Mouse (Mus musculus): ENCODE results near the gene Frat1. TPM values are rescaled to one million over a fixed set of nuclear protein-coding genes. Genes with fewer than 3 reads are reported as not detected.

Gene Frat1
- total RNA-seq, 2 experiments from 2014 or later: 4.9 to 7.2 TPM

- intact Hi-C loops (cut with DNase I; ENCODE audit: low total_unique reads): no loop called here
- no peak for DNase-seq
These were observed 42.5 kb downstream of the Frat1 start for GRCm38 (mm10) chr19:41872285-41872684.

DNA sequence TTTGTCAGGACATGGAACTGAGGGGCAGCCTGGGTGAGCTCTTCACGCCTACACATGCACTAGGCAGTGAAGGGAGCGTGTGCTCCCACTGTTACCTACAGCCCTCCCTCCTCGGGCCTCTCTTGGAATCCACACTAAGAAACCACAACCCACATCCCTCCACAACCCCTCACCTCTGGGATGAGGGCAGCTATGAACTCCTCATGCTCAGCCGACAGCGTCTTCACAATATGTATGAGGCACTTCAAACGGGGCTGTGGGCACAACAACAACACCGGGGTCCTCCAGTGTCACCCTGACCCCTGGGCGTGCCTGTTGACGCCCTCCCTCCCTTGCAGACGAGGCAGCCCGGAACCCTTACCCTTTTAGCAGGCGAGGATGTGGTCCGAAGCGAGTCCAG is 44.6 kb downstream of the Frat1 start:
- no peak for DNase-seq
- intact Hi-C loops (cut with DNase I; ENCODE audit: low total_unique reads): no loop called here

GRCm38 (mm10) chr19:41881842-41882241 is 52.1 kb downstream of the Frat1 start:
- no peak for DNase-seq
- intact Hi-C loops (cut with DNase I; ENCODE audit: low total_unique reads): no loop called here

Other genes starting within 250 kb of the Frat1 start
- gene Gm340, start 247.6 kb upstream of the Frat1 start, total RNA-seq (2021): 1 to 10 TPM; 6.1 to 7.7 TPM
- gene Slit1, start 86.3 kb upstream of the Frat1 start, total RNA-seq (2021): 1 to 10 TPM in 1 of 2 experiments, under 1 TPM in 1; 0.66 to 1.1 TPM
- gene Arhgap19, start 27.9 kb upstream of the Frat1 start, total RNA-seq (2021): 1 to 10 TPM; 6.8 to 9.9 TPM
- 10 to 100 TPM; 19.9 to 28.3 TPM for gene Frat2, start 18.2 kb downstream of the Frat1 start, total RNA-seq (2021)
- 10 to 100 TPM; 29.9 to 37.2 TPM for gene Rrp12, start 66.2 kb downstream of the Frat1 start, total RNA-seq (2021)
- gene Pgam1, start 82.0 kb downstream of the Frat1 start, total RNA-seq (2021): 10 to 100 TPM; 22.5 to 26.7 TPM
- gene Exosc1, start 103.5 kb downstream of the Frat1 start, total RNA-seq (2021): 10 to 100 TPM; 12.0 to 16.8 TPM
- 10 to 100 TPM; 18.0 to 21.3 TPM for gene Zdhhc16, start 103.5 kb downstream of the Frat1 start, total RNA-seq (2021)
- 1 to 10 TPM; 8.0 to 9.1 TPM for gene Mms19, start 151.2 kb downstream of the Frat1 start, total RNA-seq (2021)
- 10 to 100 TPM; 14.8 to 17.4 TPM for gene Ubtd1, start 151.8 kb downstream of the Frat1 start, total RNA-seq (2021)
- 100 to 1,000 TPM; 113 to 188 TPM for gene Ankrd2, start 206.0 kb downstream of the Frat1 start, total RNA-seq (2021)
- gene Hoga1, start 215.6 kb downstream of the Frat1 start, total RNA-seq (2021): 1 to 10 TPM; 3.3 to 4.3 TPM
- under 1 TPM; 0.25 to 0.42 TPM for gene 4933411K16Rik, start 222.3 kb downstream of the Frat1 start, total RNA-seq (2021)

All from gastrocnemius, postnatal 14 days (tissue).